Mouse (Mus musculus) heart, postnatal 36 days (tissue): ENCODE results near the gene Krt18. TPM values are rescaled to one million over a fixed set of nuclear protein-coding genes. Genes with fewer than 3 reads are reported as not detected.
"Not testable (repeated sequence)": the region's sequence is repeated elsewhere in the genome, so short reads cannot be mapped to it uniquely, and the experiment has no call there.

Source experiments
- DNase-seq, 2 experiments: peaks; one replicate each; pipeline ENCODE4 v3.0.0; 2021 to 2022
- intact Hi-C: fragments of 180-260 bp; cut with DNase I; formaldehyde crosslinking; loops from one replicate; pipeline ENCODE4 v1.15.1; 2025
- total RNA-seq, 2 experiments: library from RNA; stranded (reverse); gene quantifications; 2 replicates each; pipeline ENCODE4 v1.2.3; 2021

The Krt18 gene
- total RNA-seq, 2 experiments from 2014 or later: 2.5 to 5.1 TPM

- intact Hi-C loops: no loop called here
- DNase-seq: peak; percentile 33 to 35
Measured at GRCm38 (mm10) chr15:102051920-102052683, 24.1 kb downstream of the Krt18 start.

GRCm38 (mm10) chr15:102056495-102057174, 28.7 kb downstream of the Krt18 start:
- intact Hi-C loops: no loop called here
- peak; percentile 10 to 19 for DNase-seq

- intact Hi-C loops: loop anchor here (1.0 to 5.0 kb wide), 4 partner anchors 77 to 728 kb away; no protein-coding TSS in a partner anchor
- DNase-seq: peak; percentile 94 to 95
Measured at GRCm38 (mm10) chr15:102065661-102066325, 37.8 kb downstream of the Krt18 start.

GRCm38 (mm10) chr15:102070476-102071467, 42.8 kb downstream of the Krt18 start:
- intact Hi-C loops: no loop called here

DNA sequence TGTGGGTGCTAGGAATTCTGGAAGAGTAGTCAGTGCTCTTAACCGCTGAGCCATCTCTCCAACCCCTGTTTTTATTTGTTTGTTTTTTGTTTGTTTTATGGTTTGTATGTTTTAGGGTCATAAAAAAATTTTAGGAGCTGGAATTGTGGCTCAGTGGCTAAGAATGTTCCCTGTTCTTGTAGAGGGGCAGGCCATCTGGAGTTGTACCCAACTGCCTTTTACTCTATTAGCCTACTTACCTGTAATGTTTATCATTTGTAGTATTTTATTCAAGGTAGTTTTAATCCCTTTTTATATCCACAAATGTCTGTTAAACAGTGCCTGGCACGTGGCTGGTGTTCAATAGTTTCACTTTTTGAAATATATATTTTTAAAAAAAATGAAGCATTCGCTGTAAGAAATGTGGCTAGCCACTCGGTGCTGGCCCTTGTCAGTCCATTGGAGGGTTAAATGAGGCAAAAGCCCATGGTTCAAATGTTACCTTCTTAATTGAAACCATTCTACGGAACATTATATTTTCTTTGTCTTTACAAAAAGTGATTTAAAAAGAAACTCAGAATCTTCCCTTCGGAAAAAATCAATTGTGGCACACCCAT, 45.1 kb downstream of the Krt18 start:
- DNase-seq: no peak
- intact Hi-C loops: no loop called here

More at GRCm38 (mm10) chr15:102070476-102071467, 42.8 kb downstream of the Krt18 start:
- DNase-seq: no peak

GRCm38 (mm10) chr15:102073559-102074069, 45.6 kb downstream of the Krt18 start, which contains the start of gene Eif4b:
Gene Eif4b, plus strand, starts transcription at chr15:102073773.
- DNase-seq: peak; percentile 96 to 97
- intact Hi-C loops: loop anchor here (2.0 kb wide), 1 partner anchor 21 kb away; no protein-coding TSS in a partner anchor

GRCm38 (mm10) chr15:102074070-102074731, 46.2 kb downstream of the Krt18 start:
- intact Hi-C loops: loop anchor here (2.0 kb wide), 1 partner anchor 21 kb away; no protein-coding TSS in a partner anchor
- peak in 1 of 2 experiments; percentile 52 for DNase-seq

GRCm38 (mm10) chr15:102074876-102075585, 47.1 kb downstream of the Krt18 start:
- DNase-seq: no peak
- intact Hi-C loops: loop anchor here (2.0 kb wide), 1 partner anchor 20 kb away; no protein-coding TSS in a partner anchor

DNA sequence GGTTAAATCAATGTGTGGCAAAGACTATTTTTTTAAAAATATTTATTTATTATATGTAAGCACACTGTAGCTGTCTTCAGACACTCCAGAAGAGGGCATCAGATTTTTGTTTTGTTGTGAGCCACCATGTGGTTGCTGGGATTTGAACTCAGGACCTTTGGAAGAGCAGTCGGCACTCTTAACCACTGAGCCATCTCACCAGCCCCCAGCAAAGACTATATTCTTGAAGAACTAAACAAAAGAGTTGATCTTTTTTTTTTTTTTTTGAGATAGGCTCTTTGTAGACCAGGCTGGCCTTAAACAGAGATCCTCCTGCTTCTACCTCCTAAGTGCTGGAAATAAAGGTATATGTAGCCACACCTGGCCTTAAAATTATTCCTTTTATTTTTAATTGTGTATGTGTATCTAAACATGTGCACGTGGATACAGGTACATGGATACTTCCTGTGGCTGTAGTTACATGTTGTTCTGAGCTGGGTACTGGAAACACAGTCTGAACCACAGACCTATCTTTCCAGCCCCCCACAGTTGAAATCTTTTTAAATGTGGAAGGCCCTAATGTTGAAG, 49.2 kb downstream of the Krt18 start:
- no peak for DNase-seq
- intact Hi-C loops: no loop called here

DNA sequence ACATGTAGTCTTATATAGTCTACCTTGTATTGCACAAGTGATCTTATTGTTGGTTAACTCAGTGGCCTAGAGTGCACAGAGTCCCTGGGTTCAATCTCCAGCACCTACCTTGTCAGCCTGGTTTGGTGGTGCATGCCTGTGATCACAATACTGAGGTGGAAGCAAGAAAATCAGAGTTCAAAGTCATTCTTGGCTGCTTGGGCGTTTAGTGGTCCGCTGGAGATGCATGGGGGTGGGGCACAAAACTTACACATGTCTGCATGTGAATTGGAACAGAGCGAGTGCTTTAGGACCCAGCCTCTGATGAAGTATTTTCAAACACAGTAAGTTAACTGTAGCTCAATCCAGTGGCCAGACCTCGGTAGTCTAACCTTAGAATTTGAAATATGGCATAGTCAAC, 51.2 kb downstream of the Krt18 start:
- intact Hi-C loops: no loop called here
- no peak for DNase-seq

GRCm38 (mm10) chr15:102079924-102080323, 51.9 kb downstream of the Krt18 start:
- intact Hi-C loops, DNase-seq: not testable (repeated sequence)

DNA sequence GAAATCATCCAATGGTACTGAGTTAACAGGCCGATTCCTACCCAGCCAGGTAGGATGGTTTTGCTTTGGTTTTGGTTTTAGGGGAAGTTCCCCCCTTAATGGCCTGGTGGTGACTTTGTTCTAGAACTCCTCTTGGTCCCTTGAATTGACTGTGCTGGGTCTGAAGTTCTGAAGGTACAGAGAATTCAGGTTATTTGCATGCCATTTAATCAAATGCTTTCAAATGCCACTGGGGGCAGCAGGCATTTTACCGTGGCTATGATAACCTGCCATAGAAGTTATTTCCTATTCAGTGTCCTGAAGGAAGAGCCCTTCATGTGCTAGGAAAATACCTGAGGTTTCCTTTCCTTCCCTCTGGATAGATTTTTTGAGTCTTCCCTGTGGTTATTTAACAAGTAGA, 52.4 kb downstream of the Krt18 start:
- intact Hi-C loops: no loop called here
- no peak for DNase-seq

Other genes starting within 250 kb of the Krt18 start
- not detected for gene Krt72, start 241.7 kb upstream of the Krt18 start, total RNA-seq
- gene Krt73, start 225.8 kb upstream of the Krt18 start, total RNA-seq: not detected
- gene Krt2, start 210.0 kb upstream of the Krt18 start, total RNA-seq: not detected
- gene Krt1, start 177.4 kb upstream of the Krt18 start, total RNA-seq: not detected
- gene Krt77, start 158.5 kb upstream of the Krt18 start, total RNA-seq: not detected
- gene Krt76, start 135.3 kb upstream of the Krt18 start, total RNA-seq: not detected
- not detected for gene Krt4, start 103.4 kb upstream of the Krt18 start, total RNA-seq
- gene Krt79, start 87.9 kb upstream of the Krt18 start, total RNA-seq: not detected
- gene Krt78, start 73.9 kb upstream of the Krt18 start, total RNA-seq: not detected
- 1 to 10 TPM; 1.4 to 2.5 TPM for gene Krt8, start 23.7 kb upstream of the Krt18 start, total RNA-seq
- 100 to 1,000 TPM; 149 to 165 TPM for gene Eif4b, start 45.6 kb downstream of the Krt18 start, total RNA-seq
- gene Tns2, start 72.2 kb downstream of the Krt18 start, total RNA-seq: 100 to 1,000 TPM; 128 to 129 TPM
- 10 to 100 TPM; 14.8 to 14.9 TPM for gene Spryd3, start 108.1 kb downstream of the Krt18 start, total RNA-seq
- gene Igfbp6, start 116.2 kb downstream of the Krt18 start, total RNA-seq: 10 to 100 TPM; 31.4 to 40.9 TPM
- gene Soat2, start 122.3 kb downstream of the Krt18 start, total RNA-seq: not detected
- gene Zfp740, start 175.1 kb downstream of the Krt18 start, total RNA-seq: 10 to 100 TPM; 32.2 to 35.9 TPM
- gene Csad, start 176.5 kb downstream of the Krt18 start, total RNA-seq: 10 to 100 TPM; 15.8 to 16.2 TPM
- 1 to 10 TPM; 1.6 to 1.8 TPM for gene Itgb7, start 203.8 kb downstream of the Krt18 start, total RNA-seq
- gene Rarg, start 229.3 kb downstream of the Krt18 start, total RNA-seq: 10 to 100 TPM; 20.0 to 21.9 TPM
- not detected for gene Gm9918, start 242.4 kb downstream of the Krt18 start, total RNA-seq